Mouse (Mus musculus): ENCODE measurements around the gene Fbxo36. TPM values are rescaled to one million over a fixed set of nuclear protein-coding genes. Genes with fewer than 3 reads are reported as not detected.

Gene Fbxo36
- polyA plus RNA-seq, 1 experiment from 2014 or later: 10.8 TPM

GRCm38 (mm10) chr1:84936716-84937510, 97.3 kb downstream of the Fbxo36 start:
- 0 out of 2 replicates have a peak, but pooled peaks cover 3% of the 10 kb centered on the region for H3K4me1 ChIP-seq
- no peak overlapping the region for H3K9ac ChIP-seq
- H3K36me3 ChIP-seq: no peaks in the 10 kb centered on the region
- 92% methylated on average over 19 of the region's 19 CpGs for WGBS
- no peak overlapping the region for H3K4me2 ChIP-seq (replicated peaks)
- ATAC-seq (ENCODE audit: low FRiP score): no peak
- H3K27ac ChIP-seq: no peak overlapping the region
- H3K9me3 ChIP-seq (replicated peaks): no peaks in the 10 kb centered on the region
- no peaks in the 10 kb centered on the region for H3K27me3 ChIP-seq
- H3K4me3 ChIP-seq: no peak overlapping the region

GRCm38 (mm10) chr1:84939466-84939865, 99.8 kb downstream of the Fbxo36 start:
- H3K27me3 ChIP-seq: no peaks in the 10 kb centered on the region
- no peak overlapping the region for H3K27ac ChIP-seq
- H3K9me3 ChIP-seq (replicated peaks): no peaks in the 10 kb centered on the region; the same call in 1 of the 2 replicates
- no peak overlapping the region for H3K9ac ChIP-seq
- no peaks in the 10 kb centered on the region for H3K36me3 ChIP-seq
- ATAC-seq (ENCODE audit: low FRiP score): no peak
- H3K4me2 ChIP-seq (replicated peaks): no peak overlapping the region
- no peaks in the 10 kb centered on the region for H3K4me1 ChIP-seq
- H3K4me3 ChIP-seq: no peak overlapping the region
- WGBS: 81% methylated on average over 4 of the region's 4 CpGs

GRCm38 (mm10) chr1:84940322-84940721, 100.7 kb downstream of the Fbxo36 start:
- no peaks in the 10 kb centered on the region for H3K4me1 ChIP-seq

GRCm38 (mm10) chr1:84942666-84943065, 103.0 kb downstream of the Fbxo36 start:
- no peaks in the 10 kb centered on the region for H3K36me3 ChIP-seq
- no peak overlapping the region for H3K4me2 ChIP-seq (replicated peaks)
- no peaks in the 10 kb centered on the region for H3K27me3 ChIP-seq
- no peaks in the 10 kb centered on the region; the same call in 1 of the 2 replicates for H3K9me3 ChIP-seq (replicated peaks)
- H3K9ac ChIP-seq: no peak overlapping the region
- H3K4me3 ChIP-seq: no peak overlapping the region
- H3K27ac ChIP-seq: no peak overlapping the region
- H3K4me1 ChIP-seq: no peaks in the 10 kb centered on the region
- no peak for ATAC-seq (ENCODE audit: low FRiP score)

More at GRCm38 (mm10) chr1:84940322-84940721, 100.7 kb downstream of the Fbxo36 start:
- no peak for ATAC-seq (ENCODE audit: low FRiP score)
- Histone ChIP-seq H3K4me3 (no peak overlapping the region), H3K27me3 (no peaks in the 10 kb centered on the region), H3K27ac (no peak overlapping the region), H3K36me3 (no peaks in the 10 kb centered on the region), H3K9ac (no peak overlapping the region), H3K9me3 (replicated peaks) (no peaks in the 10 kb centered on the region; the same call in 1 of the 2 replicates), H3K4me2 (replicated peaks) (no peak overlapping the region)
- WGBS: 91% methylated on average over 2 of the region's 2 CpGs

GRCm38 (mm10) chr1:84943549-84943948, 103.9 kb downstream of the Fbxo36 start:
- H3K27me3 ChIP-seq: no peaks in the 10 kb centered on the region
- no peaks in the 10 kb centered on the region for H3K36me3 ChIP-seq
- H3K4me1 ChIP-seq: no peaks in the 10 kb centered on the region
- H3K4me2 ChIP-seq (replicated peaks): no peak overlapping the region
- H3K4me3 ChIP-seq: no peak overlapping the region
- ATAC-seq (ENCODE audit: low FRiP score): no peak
- no peak overlapping the region for H3K27ac ChIP-seq
- H3K9ac ChIP-seq: no peak overlapping the region
- H3K9me3 ChIP-seq (replicated peaks): no peaks in the 10 kb centered on the region; the same call in 1 of the 2 replicates
- 97% methylated on average over 4 of the region's 4 CpGs for WGBS

- Histone ChIP-seq H3K9me3 (replicated peaks) (no peaks in the 10 kb centered on the region; the same call in 1 of the 2 replicates), H3K9ac (no peak overlapping the region), H3K36me3 (no peaks in the 10 kb centered on the region), H3K27ac (no peak overlapping the region), H3K27me3 (no peaks in the 10 kb centered on the region), H3K4me2 (replicated peaks) (no peak overlapping the region), H3K4me1 (no peaks in the 10 kb centered on the region), H3K4me3 (no peak overlapping the region)
- ATAC-seq (ENCODE audit: low FRiP score): no peak
- 92% methylated on average over 3 of the region's 3 CpGs for WGBS
Observed at GRCm38 (mm10) chr1:84945950-84946349, 106.3 kb downstream of the Fbxo36 start.

- Histone ChIP-seq H3K27me3 (no peaks in the 10 kb centered on the region), H3K36me3 (no peaks in the 10 kb centered on the region), H3K9me3 (replicated peaks) (no peaks in the 10 kb centered on the region; the same call in 1 of the 2 replicates), H3K4me2 (replicated peaks) (no peak overlapping the region), H3K4me1 (no peaks in the 10 kb centered on the region), H3K4me3 (no peak overlapping the region), H3K9ac (no peak overlapping the region), H3K27ac (no peak overlapping the region)
- 68% methylated on average over 2 of the region's 2 CpGs for WGBS
- no peak for ATAC-seq (ENCODE audit: low FRiP score)
Observed at GRCm38 (mm10) chr1:84947390-84947789, 107.7 kb downstream of the Fbxo36 start.

Other genes with a start within 250 kb of the Fbxo36 start
- gene Dner, start 143.6 kb upstream of the Fbxo36 start, polyA plus RNA-seq (2016; fragmentation: Nextera tagmentation; extraction: Ambion mirVana): 130 and 146 TPM in 2 replicates
- gene Trip12, start 675 bp downstream of the Fbxo36 start, polyA plus RNA-seq (2016; fragmentation: Nextera tagmentation; extraction: Ambion mirVana): 109 and 118 TPM in 2 replicates
- 8.3 and 9.0 TPM in 2 replicates for gene Slc16a14, start 95.3 kb downstream of the Fbxo36 start, polyA plus RNA-seq (2016; fragmentation: Nextera tagmentation; extraction: Ambion mirVana)